ENCODE assay signal across 8 mouse cellular contexts in genomic region chr7:29248261-29248841, GRCm38 (mm10). TPM values are rescaled to one million over a fixed set of nuclear protein-coding genes. Genes with fewer than 3 reads are reported as not detected.
DNase-seq lines count a peak whose midpoint lies in the region; ATAC-seq and TF ChIP-seq lines count a peak whose summit lies in the region.

Gene 2200002D01Rik, minus strand, starts transcription at chr7:29248466.

- POLR2A ChIA-PET in Patski (lab: Charles Lee) = interaction anchor here (0.8 to 4.6 kb wide), 10 partner anchors 9 to 68 kb away, joined by 3 to 49 read pairs (median 6); partner anchors contain the start of gene Spint2

- no peaks in the 10 kb centered on the region for H3K27me3 ChIP-seq in Patski
- no peaks in the 10 kb centered on the region for H3K27me3 ChIP-seq in embryonic facial prominence, embryonic 11.5 days (ENCODE audit: control insufficient read depth, insufficient read depth, low read length)
- peaks cover 21% of the 10 kb centered on the region for H3K27me3 ChIP-seq in limb, embryonic 10.5 days (ENCODE audit: low read depth, poor library complexity, severe bottlenecking)
- peaks cover 29% of the 10 kb centered on the region for H3K27me3 ChIP-seq in midbrain, embryonic 10.5 days (ENCODE audit: low read depth, poor library complexity, severe bottlenecking)

- peak within 1 kb of the TSS; percentile 3; the same call in 1 of the 2 replicates for H3K4me3 ChIP-seq in embryonic facial prominence, embryonic 11.5 days (ENCODE audit: low read depth, low read length)
- H3K4me3 ChIP-seq in limb, embryonic 10.5 days = peak within 1 kb of the TSS; percentile 48
- H3K4me3 ChIP-seq in midbrain, embryonic 10.5 days = peak within 1 kb of the TSS; percentile 49

- intact Hi-C loops in heart, postnatal 36 days (cut with DNase I) = loop anchor here (5.0 kb wide), 1 partner anchor 121 kb away; the partner anchor contains the start of gene Ryr1

- no peak within 1 kb of the TSS for H3K27ac ChIP-seq in embryonic facial prominence, embryonic 11.5 days (replicated peaks; ENCODE audit: low read depth, low read length)
- H3K27ac ChIP-seq in limb, embryonic 10.5 days = peak within 1 kb of the TSS; percentile 68
- peak within 1 kb of the TSS; percentile 46 for H3K27ac ChIP-seq in midbrain, embryonic 10.5 days (replicated peaks)

- peak within 1 kb of the TSS; percentile 45 for H3K4me2 ChIP-seq in embryonic facial prominence, embryonic 11.5 days (ENCODE audit: low read depth, low read length)

- peak; percentile 60 for DNase-seq in Patski (ENCODE audit: low read depth, low spot score)
- DNase-seq in embryonic facial prominence, embryonic 11.5 days (ENCODE audit: low spot score) = peak; percentile 55
- peak; percentile 44 to 61 for DNase-seq in heart, postnatal 36 days
- peak; percentile 57 for DNase-seq in limb, embryonic 10.5 days (ENCODE audit: low spot score)
- peak; percentile 45 for DNase-seq in midbrain, embryonic 10.5 days (ENCODE audit: low spot score)
- peak; percentile 49 to 51 for DNase-seq in thymus, postnatal 36 days
- DNase-seq in testis, postnatal 10 days (ENCODE audit: low spot score) = no peak
- DNase-seq in cerebellum, adult 9-11 months = no peak

- no peaks in the 10 kb centered on the region; the same call in 1 of the 2 replicates for H3K36me3 ChIP-seq in embryonic facial prominence, embryonic 11.5 days (replicated peaks; ENCODE audit: control insufficient read depth, insufficient read depth, low read depth, low read length)
- peaks cover 39% of the 10 kb centered on the region for H3K36me3 ChIP-seq in limb, embryonic 10.5 days
- H3K36me3 ChIP-seq in midbrain, embryonic 10.5 days = peaks cover 36% of the 10 kb centered on the region

- H3K9ac ChIP-seq in embryonic facial prominence, embryonic 11.5 days (replicated peaks; ENCODE audit: low read length) = peak within 1 kb of the TSS; percentile 43

- TF ChIP-seq CTCF in Patski (IDR thresholded peaks at IDR 0.05) = no peak

- peak; percentile 71 for ATAC-seq in Patski
- peak; percentile 16; the same call in 1 of the 2 replicates for ATAC-seq in embryonic facial prominence, embryonic 11.5 days (replicated peaks; ENCODE audit: insufficient number of reproducible peaks, low FRiP score, low TSS enrichment, low read depth)

- in situ Hi-C loops in Patski (cut with MboI; ENCODE audit: low pct_unique_long_range_greater_than_20kb) = loop anchor here (5.0 kb wide), 1 partner anchor 34 kb away; the partner anchor contains the start of gene Spint2

- no peaks in the 10 kb centered on the region for H3K4me1 ChIP-seq in embryonic facial prominence, embryonic 11.5 days (ENCODE audit: control insufficient read depth, insufficient read depth, low read length)
- H3K4me1 ChIP-seq in limb, embryonic 10.5 days = peaks cover 23% of the 10 kb centered on the region
- H3K4me1 ChIP-seq in midbrain, embryonic 10.5 days = peaks cover 20% of the 10 kb centered on the region

- H3K9me3 ChIP-seq in embryonic facial prominence, embryonic 11.5 days (replicated peaks; ENCODE audit: control insufficient read depth, low read length) = no peaks in the 10 kb centered on the region
- no peaks in the 10 kb centered on the region for H3K9me3 ChIP-seq in limb, embryonic 10.5 days (replicated peaks)
- H3K9me3 ChIP-seq in midbrain, embryonic 10.5 days (replicated peaks) = no peaks in the 10 kb centered on the region

- CTCF ChIA-PET in Patski (lab: Charles Lee) = interaction anchor here (0.7 to 3.9 kb wide), 13 partner anchors 9 to 53 kb away, joined by 3 to 29 read pairs (median 10); partner anchors contain the start of genes Spint2 and Yif1b

- WGBS in embryonic facial prominence, embryonic 11.5 days = 4% methylated on average over 20 of the region's 20 CpGs
- 5% methylated on average over 20 of the region's 20 CpGs for WGBS in limb, embryonic 10.5 days
- 8% methylated on average over 20 of the region's 20 CpGs for WGBS in midbrain, embryonic 10.5 days

RNA-seq across cellular contexts. Expression of gene 2200002D01Rik, which starts in this region (rescaled TPM):
- polyA plus RNA-seq in Patski (2021) = 165 TPM
- polyA plus RNA-seq in embryonic facial prominence, embryonic 11.5 days (2014; fragmentation: Nextera tagmentation; extraction: Ambion mirVana) = 1.5 and 2.6 TPM in 2 replicates
- total RNA-seq in heart, postnatal 36 days (2021) = 1 to 10 TPM; 1.9 to 2.0 TPM
- polyA plus RNA-seq in limb, embryonic 10.5 days (2016; fragmentation: Nextera tagmentation; extraction: Ambion mirVana) = 2.6 and 3.4 TPM in 2 replicates
- polyA plus RNA-seq in midbrain, embryonic 10.5 days (2016; fragmentation: Nextera tagmentation; extraction: Ambion mirVana) = 4.2 and 4.7 TPM in 2 replicates

Comparison
In these comparisons a context has a peak if more than half of its experiments do, and no peak if none do; other contexts are left out.
1. RNA of gene 2200002D01Rik (polyA plus RNA-seq): 165 TPM in Patski (single experiment); 4.2 to 4.7 TPM in midbrain, embryonic 10.5 days, 2.6 to 3.4 TPM in limb, embryonic 10.5 days and 1.5 to 2.6 TPM in embryonic facial prominence, embryonic 11.5 days; every median in the first group is over 10 times any median in the second.
2. DNase-seq: peak in Patski (single experiment), embryonic facial prominence, embryonic 11.5 days (single experiment), heart, postnatal 36 days (2 of 2), limb, embryonic 10.5 days (single experiment), midbrain, embryonic 10.5 days (single experiment) and thymus, postnatal 36 days (2 of 2); none in testis, postnatal 10 days (single experiment) and cerebellum, adult 9-11 months (single experiment).
3. Peak in every context shown above with its lines, with median percentiles within 50 percentile points of each other: H3K4me3 ChIP-seq.